Mouse (Mus musculus) heart, postnatal 0 days (tissue): ENCODE data around the gene Sdhb.

Experiments used
- CTCF ChIP-seq: IDR thresholded peaks from 2 replicates; pipeline ENCODE4 v1.5.1; 2016; ENCODE audit warnings: antibody characterized with exemption, control low read depth, low read depth
- EP300 ChIP-seq: IDR thresholded peaks from 2 replicates; pipeline ENCODE4 v1.6.1; 2016; ENCODE audit warnings: antibody characterized with exemption, low read depth

- TF ChIP-seq CTCF (no peak), EP300 (no peak)
These were observed 3.8 kb upstream of the Sdhb start for GRCm38 (mm10) chr4:140957131-140957702.
